Mouse (Mus musculus): ENCODE results near the gene Ascc2. TPM values are rescaled to one million over a fixed set of nuclear protein-coding genes. Genes with fewer than 3 reads are reported as not detected.
A peak's percentile ranks its signal among the peaks of the same experiment; 100 is the strongest.

The Ascc2 gene
- total RNA-seq, 2 experiments from 2014 or later: 16.2 to 19.6 TPM

- ATAC-seq (replicated peaks; ENCODE audit: poor library complexity): no peak
Observed at GRCm38 (mm10) chr11:4680126-4680525, 42.6 kb downstream of the Ascc2 start.

GRCm38 (mm10) chr11:4683516-4683915, 46.0 kb downstream of the Ascc2 start:
- ATAC-seq (replicated peaks; ENCODE audit: poor library complexity): peak; percentile 20; the same call in 1 of the 2 replicates

- ATAC-seq (replicated peaks; ENCODE audit: poor library complexity): no peak
Observed at GRCm38 (mm10) chr11:4684186-4684585, 46.6 kb downstream of the Ascc2 start.

- no peak for ATAC-seq (replicated peaks; ENCODE audit: poor library complexity)
Observed at GRCm38 (mm10) chr11:4685071-4685470, 47.5 kb downstream of the Ascc2 start.

GRCm38 (mm10) chr11:4685510-4685909, 48.0 kb downstream of the Ascc2 start:
- no peak for ATAC-seq (replicated peaks; ENCODE audit: poor library complexity)

GRCm38 (mm10) chr11:4687027-4687426, 49.5 kb downstream of the Ascc2 start:
- no peak for ATAC-seq (replicated peaks; ENCODE audit: poor library complexity)

- ATAC-seq (replicated peaks; ENCODE audit: poor library complexity): no peak
Observed at GRCm38 (mm10) chr11:4687874-4688273, 50.3 kb downstream of the Ascc2 start.

- ATAC-seq (replicated peaks; ENCODE audit: poor library complexity): peak; percentile 58
Observed at GRCm38 (mm10) chr11:4688632-4689380, 51.3 kb downstream of the Ascc2 start.

GRCm38 (mm10) chr11:4690353-4690752, 52.8 kb downstream of the Ascc2 start:
- no peak for ATAC-seq (replicated peaks; ENCODE audit: poor library complexity)

- ATAC-seq (replicated peaks; ENCODE audit: poor library complexity): no peak
Observed at GRCm38 (mm10) chr11:4691213-4691612, 53.7 kb downstream of the Ascc2 start.

GRCm38 (mm10) chr11:4692162-4692561, 54.6 kb downstream of the Ascc2 start:
- ATAC-seq (replicated peaks; ENCODE audit: poor library complexity): no peak

GRCm38 (mm10) chr11:4697043-4697983, 59.8 kb downstream of the Ascc2 start:
- ATAC-seq (replicated peaks; ENCODE audit: poor library complexity): peak; percentile 72

- ATAC-seq (replicated peaks; ENCODE audit: poor library complexity): no peak
Observed at GRCm38 (mm10) chr11:4700726-4701125, 63.2 kb downstream of the Ascc2 start.

- peak; percentile 3; the same call in 1 of the 2 replicates for ATAC-seq (replicated peaks; ENCODE audit: poor library complexity)
Observed at GRCm38 (mm10) chr11:4703688-4704071, 66.1 kb downstream of the Ascc2 start.

- peak; percentile 97 for ATAC-seq (replicated peaks; ENCODE audit: poor library complexity)
Observed at GRCm38 (mm10) chr11:4704072-4704964, 66.8 kb downstream of the Ascc2 start, which contains the start of the genes Uqcr10 and Zmat5. Uqcr10 (minus strand) TSS chr11:4704342. Zmat5 (plus strand) TSS chr11:4704678.

GRCm38 (mm10) chr11:4705178-4705577, 67.6 kb downstream of the Ascc2 start:
- ATAC-seq (replicated peaks; ENCODE audit: poor library complexity): no peak

- 0 out of 2 replicates have a peak, but pooled peaks have one; percentile 26 for ATAC-seq (replicated peaks; ENCODE audit: poor library complexity)
Observed at GRCm38 (mm10) chr11:4710188-4710587, 72.6 kb downstream of the Ascc2 start.

- no peak for ATAC-seq (replicated peaks; ENCODE audit: poor library complexity)
Observed at GRCm38 (mm10) chr11:4712822-4713221, 75.3 kb downstream of the Ascc2 start.

GRCm38 (mm10) chr11:4714727-4715126, 77.2 kb downstream of the Ascc2 start:
- peak; percentile 90 for ATAC-seq (replicated peaks; ENCODE audit: poor library complexity)

- ATAC-seq (replicated peaks; ENCODE audit: poor library complexity): no peak
Observed at GRCm38 (mm10) chr11:4715596-4715995, 78.0 kb downstream of the Ascc2 start.

All from megakaryocyte progenitor cell, adult 5-6 weeks (primary cell).